Mouse (Mus musculus) bone marrow, adult 2 months (tissue): ENCODE results near the gene Gemin5. TPM values are rescaled to one million over a fixed set of nuclear protein-coding genes. Genes with fewer than 3 reads are reported as not detected.

Source experiments
- H3K27ac ChIP-seq: fragments of 200-500 bp; 2 replicates; pipeline ENCODE4 v1.5.1; 2012; ENCODE audit warnings: low read depth, mild to moderate bottlenecking, control low read depth, inconsistent platforms, low read length; ENCODE audit not compliant: control insufficient read depth, poor library complexity, insufficient read depth
- H3K4me1 ChIP-seq: fragments of 200-500 bp; 2 replicates; pipeline ENCODE4 v1.6.1; 2011; ENCODE audit warnings: low read length; ENCODE audit not compliant: control insufficient read depth, insufficient read depth
- H3K4me3 ChIP-seq: fragments of 200-500 bp; replicated peaks from 2 replicates; pipeline ENCODE3; 2011; ENCODE audit warnings: mild to moderate bottlenecking, low read depth, low read length, control low read depth; ENCODE audit not compliant: control insufficient read depth
- CTCF ChIP-seq: fragments of 200-500 bp; IDR thresholded peaks from 2 replicates; pipeline ENCODE4 v1.5.1; 2011; ENCODE audit warnings: low read length, control low read depth; ENCODE audit not compliant: control insufficient read depth, insufficient read depth
- POLR2A ChIP-seq: fragments of 200-500 bp; IDR thresholded peaks from 2 replicates; pipeline ENCODE4 v1.6.1; 2011; ENCODE audit warnings: low read depth, mild to moderate bottlenecking, control low read depth, low read length, borderline replicate concordance; ENCODE audit not compliant: control insufficient read depth
- WGBS: fragments of 180-500 bp; shearing (Covaris S2); methylation state at CpG from one replicate; pipeline ENCODE4 v1.1.7; 2018; 5-methylcytosine and 5-hydroxymethylcytosine counted together
- polyA plus RNA-seq: library from polyadenylated mRNA; stranded (reverse); fragments of >200 nt; gene quantifications from 2 replicates; pipeline ENCODE4 v1.2.4, GENCODE M21; 2011; ENCODE audit warnings: low replicate concordance; ENCODE audit not compliant: missing spikeins, insufficient read depth, insufficient read length

Gene Gemin5
- polyA plus RNA-seq, 1 experiment: 9.0 TPM

DNA sequence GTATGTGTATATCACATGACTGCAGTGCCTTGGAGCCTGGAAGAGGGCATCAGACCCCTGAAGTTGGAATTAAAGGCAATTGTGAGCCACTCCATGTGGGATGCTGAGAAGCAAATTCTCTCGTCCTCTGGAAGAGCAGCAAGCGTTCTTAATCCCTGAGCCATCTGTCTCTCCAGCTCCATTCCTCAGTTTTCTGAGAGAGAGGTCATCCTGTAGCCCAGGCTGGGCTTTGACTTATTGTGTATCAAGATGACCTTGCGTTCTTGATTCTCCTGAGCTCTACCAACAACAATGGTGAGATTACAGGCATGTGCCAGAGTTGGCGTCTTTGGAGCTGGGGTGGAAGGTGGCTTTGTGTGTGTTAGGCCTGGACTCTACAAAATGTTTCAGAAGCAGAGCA, 73.6 kb downstream of the Gemin5 start:
- Histone ChIP-seq H3K4me1 (peaks cover 2% of the 10 kb centered on the region), H3K4me3 (no peak overlapping the region), H3K27ac (no peak overlapping the region)
- 81% methylated on average over 4 of the region's 4 CpGs for WGBS
- TF ChIP-seq CTCF: no peak
- TF ChIP-seq POLR2A: no peak

DNA sequence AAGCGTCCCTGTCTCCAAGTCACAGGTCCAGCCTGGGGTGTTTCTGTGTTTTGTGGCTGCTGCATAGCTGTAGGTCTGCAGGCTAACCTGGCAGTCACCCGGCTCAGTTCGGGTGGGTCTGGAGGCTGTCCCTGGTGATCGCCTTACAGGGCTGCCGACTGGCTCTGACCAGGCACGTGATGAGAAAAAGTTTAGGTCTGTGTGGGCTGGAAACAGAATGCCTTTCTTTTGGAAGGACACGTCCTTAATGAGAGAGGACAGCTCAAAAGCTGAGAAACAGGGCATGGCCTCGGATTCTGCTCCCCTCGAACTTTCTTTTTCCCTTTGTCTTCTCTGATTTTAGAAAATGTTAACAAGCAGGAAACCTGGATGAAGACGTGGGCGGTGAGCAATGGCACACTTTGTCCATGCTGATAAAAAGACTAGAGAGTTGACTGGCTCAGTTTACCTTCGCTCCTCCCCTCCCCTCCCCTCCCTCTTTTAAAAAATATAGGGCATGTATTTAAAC, 75.3 kb downstream of the Gemin5 start, which contains the start of gene Gm12248:
Gene Gm12248 (minus strand): TSS at position 114 of the 508 bp plus-strand sequence.
- Histone ChIP-seq H3K4me3 (peak within 1 kb of the TSS; percentile 5), H3K27ac (no peak within 1 kb of the TSS), H3K4me1 (peaks cover 2% of the 10 kb centered on the region)
- TF ChIP-seq CTCF (no peak), POLR2A (no peak)
- WGBS: 17% methylated on average over 12 of the region's 12 CpGs

DNA sequence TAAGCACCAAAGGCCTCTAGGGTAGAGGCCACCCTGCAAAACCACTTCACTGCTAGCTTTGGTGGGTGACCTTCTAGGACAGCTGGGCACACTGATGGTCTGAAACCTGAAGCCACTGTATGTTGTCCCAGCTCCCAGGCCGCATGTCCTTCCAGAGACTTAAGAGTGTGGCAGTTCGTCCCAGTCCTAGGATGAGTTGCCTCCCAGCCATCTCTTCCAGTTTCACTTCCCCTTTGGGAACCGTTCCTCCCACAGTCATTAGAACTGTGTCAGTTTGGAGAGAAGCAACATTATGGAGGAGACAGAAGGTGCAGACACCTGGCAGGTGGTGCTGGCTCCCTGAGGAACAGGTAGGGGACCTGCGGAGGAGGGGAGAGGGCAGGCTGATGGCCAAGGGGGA, 75.8 kb downstream of the Gemin5 start:
- H3K4me3 ChIP-seq: peak overlapping the region; percentile 5
- WGBS: 12% methylated on average over 4 of the region's 4 CpGs
- peaks cover under 1% of the 10 kb centered on the region for H3K4me1 ChIP-seq
- H3K27ac ChIP-seq: no peak overlapping the region
- TF ChIP-seq CTCF (no peak), POLR2A (no peak)

DNA sequence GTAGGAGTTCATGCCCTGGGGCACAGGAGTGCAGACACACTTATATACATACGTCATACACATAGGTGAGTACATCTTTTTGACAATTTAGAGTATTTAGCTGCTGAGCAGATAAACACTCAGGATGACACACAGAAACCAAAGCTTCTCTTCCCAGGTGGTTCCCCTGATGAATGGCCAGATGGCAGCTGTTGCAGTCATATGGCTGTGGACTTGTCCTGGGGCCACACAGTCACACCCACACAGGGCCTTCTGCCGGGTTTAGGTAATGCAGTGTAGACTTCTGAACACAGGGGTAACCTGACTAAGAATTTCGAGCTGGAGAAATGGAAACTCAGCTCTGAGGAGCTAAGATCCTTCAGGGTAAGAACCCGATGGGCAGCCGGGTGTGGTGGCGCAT, 86.6 kb downstream of the Gemin5 start:
- no peaks in the 10 kb centered on the region for H3K4me1 ChIP-seq
- no peak for TF ChIP-seq CTCF
- H3K27ac ChIP-seq: no peak overlapping the region
- no peak overlapping the region for H3K4me3 ChIP-seq
- 81% methylated on average over 6 of the region's 6 CpGs for WGBS

DNA sequence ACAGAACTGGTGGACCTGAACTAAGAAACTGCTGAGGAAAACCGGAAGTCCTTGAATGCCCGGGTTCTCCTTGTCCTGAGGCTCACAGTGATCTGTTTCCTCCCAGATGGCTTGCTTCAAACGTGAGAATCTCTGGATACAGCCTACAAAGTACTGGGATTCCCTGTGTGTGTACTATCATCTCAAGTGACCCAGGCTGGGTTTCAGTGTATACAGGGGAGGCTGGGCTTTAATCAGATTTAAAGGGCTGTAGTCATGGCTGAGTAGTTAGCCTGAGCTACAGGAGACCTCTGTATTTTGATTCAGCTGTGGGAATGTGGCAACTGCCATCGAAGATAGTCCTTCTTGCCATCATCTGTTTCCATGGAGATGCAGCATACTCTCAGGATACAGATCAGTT, 91.1 kb downstream of the Gemin5 start:
- 58% methylated on average over 4 of the region's 4 CpGs for WGBS
- no peak overlapping the region for H3K27ac ChIP-seq
- TF ChIP-seq CTCF (no peak), POLR2A (no peak)

DNA sequence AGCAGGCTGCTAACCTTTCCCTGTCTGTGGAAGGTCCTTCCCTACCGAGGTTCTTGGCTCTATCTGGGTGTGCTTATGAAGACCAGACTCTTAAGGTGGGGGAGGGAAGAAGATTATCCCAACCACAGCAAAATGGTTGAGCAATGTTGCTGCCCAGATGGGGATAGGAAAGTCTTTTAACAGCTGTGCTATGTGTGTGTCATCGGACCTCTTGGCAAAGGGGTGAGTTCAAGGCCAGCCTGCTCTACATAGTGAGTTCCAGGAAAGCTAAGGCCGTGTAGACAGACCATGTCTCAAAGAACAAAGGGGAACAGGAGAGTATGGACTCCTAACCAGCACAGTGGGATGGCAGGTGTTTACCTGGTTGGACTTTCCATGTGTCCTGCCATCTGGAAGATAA, 95.4 kb downstream of the Gemin5 start:
- no peaks in the 10 kb centered on the region for H3K4me1 ChIP-seq
- 55% methylated on average over 3 of the region's 3 CpGs for WGBS
- H3K4me3 ChIP-seq: no peak overlapping the region
- H3K27ac ChIP-seq: no peak overlapping the region
- no peak for TF ChIP-seq CTCF
- TF ChIP-seq POLR2A: no peak

More for the DNA sequence above, 91.1 kb downstream of the Gemin5 start:
- Histone ChIP-seq H3K4me1 (no peaks in the 10 kb centered on the region), H3K4me3 (no peak overlapping the region)

Other genes with a start within 250 kb of the Gemin5 start
- gene Larp1, start 159.5 kb downstream of the Gemin5 start, polyA plus RNA-seq: 17.0 and 28.2 TPM in 2 replicates
- not detected in 2 replicates for gene Gm12248, start 75.4 kb downstream of the Gemin5 start, polyA plus RNA-seq
- gene Cnot8, start 64.4 kb downstream of the Gemin5 start, polyA plus RNA-seq: 23.3 and 34.5 TPM in 2 replicates
- 22.8 and 28.3 TPM in 2 replicates for gene Mrpl22, start 3.1 kb upstream of the Gemin5 start, polyA plus RNA-seq
- 28.7 and 39.5 TPM in 2 replicates for gene Igtp, start 31.0 kb upstream of the Gemin5 start, polyA plus RNA-seq
- gene Irgm2, start 31.1 kb upstream of the Gemin5 start, polyA plus RNA-seq: 5.2 and 7.0 TPM in 2 replicates
- 5.9 and 21.1 TPM in 2 replicates for gene 4930438A08Rik, start 106.3 kb upstream of the Gemin5 start, polyA plus RNA-seq
- gene Zfp692, start 138.5 kb upstream of the Gemin5 start, polyA plus RNA-seq: 17.8 and 53.9 TPM in 2 replicates
- 20.1 and 39.4 TPM in 2 replicates for gene Zfp672, start 161.8 kb upstream of the Gemin5 start, polyA plus RNA-seq
- gene Sh3bp5l, start 162.2 kb upstream of the Gemin5 start, polyA plus RNA-seq: 12.6 and 17.7 TPM in 2 replicates
- gene Lypd8, start 210.5 kb upstream of the Gemin5 start, polyA plus RNA-seq: not detected in 2 replicates